Mouse (Mus musculus) cortical plate, adult 2 months (tissue): Measurements from ENCODE around the gene Gm28539.

Experiments used
- CTCF ChIP-seq: fragments of 200-500 bp; IDR thresholded peaks from 2 replicates; pipeline ENCODE4 v1.5.1; 2011; ENCODE audit warnings: mild to moderate bottlenecking, control low read depth, low read length; ENCODE audit not compliant: insufficient read depth; ENCODE audit errors: extremely low read depth
- POLR2A ChIP-seq: fragments of 200-500 bp; IDR thresholded peaks from 2 replicates; pipeline ENCODE4 v1.6.1; 2011; ENCODE audit warnings: mild to moderate bottlenecking, low read length, control low read depth; ENCODE audit not compliant: insufficient read depth; ENCODE audit errors: extremely low read depth

DNA sequence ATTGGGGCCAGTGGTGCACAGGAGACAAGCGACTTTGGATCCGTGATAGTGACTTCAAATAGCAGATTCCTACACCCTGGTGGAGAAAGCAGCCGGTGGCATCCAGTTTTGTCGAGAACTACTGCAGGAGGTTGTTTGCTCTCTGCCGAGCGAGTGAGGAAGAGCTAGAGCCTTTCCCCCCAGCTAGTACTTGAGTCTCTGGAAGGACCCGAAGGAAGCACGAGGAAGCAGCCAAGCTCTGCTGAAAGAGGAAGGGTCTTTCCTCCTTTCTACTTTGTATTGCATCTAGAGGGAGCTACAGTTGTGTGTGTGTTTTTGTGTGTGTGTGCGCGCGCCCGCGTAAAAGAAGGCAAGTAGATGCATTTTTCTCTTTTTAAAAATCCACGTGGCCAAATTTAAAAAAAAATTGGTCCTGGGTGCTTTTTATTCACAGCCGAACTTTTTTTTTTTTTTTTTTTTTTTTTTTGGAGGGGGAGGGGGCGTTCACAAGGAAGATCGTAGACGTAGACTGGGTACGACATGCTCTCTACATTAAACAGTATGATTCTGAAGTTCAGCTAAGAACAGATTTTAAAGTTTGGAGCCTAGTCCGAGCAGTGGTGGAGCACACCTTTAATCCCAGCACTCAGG is 41.8 kb downstream of the Gm28539 start:
- TF ChIP-seq CTCF: no peak
- no peak for TF ChIP-seq POLR2A
